Mouse (Mus musculus): Measurements from ENCODE around the gene Hoxa6. TPM values are rescaled to one million over a fixed set of nuclear protein-coding genes. Genes with fewer than 3 reads are reported as not detected.
A peak's percentile ranks its signal among the peaks of the same experiment; 100 is the strongest.

Gene Hoxa6
- polyA plus RNA-seq, 1 experiment from 2014 or later: 2.2 TPM

DNA sequence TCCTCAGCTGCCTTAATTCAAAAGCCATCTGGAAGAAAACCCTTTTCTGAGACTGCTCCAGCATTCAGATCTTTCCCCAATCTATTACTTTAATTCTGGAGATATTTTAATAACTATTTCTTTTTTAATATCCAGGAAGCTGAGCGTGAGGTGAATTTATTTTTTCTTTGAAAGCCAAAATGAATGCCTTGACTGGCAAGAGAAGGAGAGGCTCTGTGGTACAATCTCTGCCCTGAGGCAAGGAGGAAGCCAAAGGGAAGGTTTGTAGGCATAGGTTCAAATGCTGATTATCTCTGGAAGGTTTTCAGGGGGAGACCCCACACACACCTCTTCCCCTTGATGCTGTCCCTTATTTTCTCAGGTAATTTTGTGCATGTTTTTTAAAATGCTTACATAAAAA, 41.3 kb downstream of the Hoxa6 start:
- H3K9ac ChIP-seq: peak overlapping the region; percentile 62
- H3K4me1 ChIP-seq (replicated peaks): peaks cover 22% of the 10 kb centered on the region
- peaks cover 28% of the 10 kb centered on the region for H3K27me3 ChIP-seq (replicated peaks)
- peak overlapping the region; percentile 78 for H3K27ac ChIP-seq
- peak overlapping the region; percentile 71 for H3K4me2 ChIP-seq (replicated peaks)
- ATAC-seq: no peak
- H3K36me3 ChIP-seq: no peaks in the 10 kb centered on the region
- H3K4me3 ChIP-seq (replicated peaks): peak overlapping the region; percentile 14; the same call in 1 of the 2 replicates
- no peaks in the 10 kb centered on the region for H3K9me3 ChIP-seq
- 61% methylated on average over 1 of the region's 1 CpGs for WGBS

DNA sequence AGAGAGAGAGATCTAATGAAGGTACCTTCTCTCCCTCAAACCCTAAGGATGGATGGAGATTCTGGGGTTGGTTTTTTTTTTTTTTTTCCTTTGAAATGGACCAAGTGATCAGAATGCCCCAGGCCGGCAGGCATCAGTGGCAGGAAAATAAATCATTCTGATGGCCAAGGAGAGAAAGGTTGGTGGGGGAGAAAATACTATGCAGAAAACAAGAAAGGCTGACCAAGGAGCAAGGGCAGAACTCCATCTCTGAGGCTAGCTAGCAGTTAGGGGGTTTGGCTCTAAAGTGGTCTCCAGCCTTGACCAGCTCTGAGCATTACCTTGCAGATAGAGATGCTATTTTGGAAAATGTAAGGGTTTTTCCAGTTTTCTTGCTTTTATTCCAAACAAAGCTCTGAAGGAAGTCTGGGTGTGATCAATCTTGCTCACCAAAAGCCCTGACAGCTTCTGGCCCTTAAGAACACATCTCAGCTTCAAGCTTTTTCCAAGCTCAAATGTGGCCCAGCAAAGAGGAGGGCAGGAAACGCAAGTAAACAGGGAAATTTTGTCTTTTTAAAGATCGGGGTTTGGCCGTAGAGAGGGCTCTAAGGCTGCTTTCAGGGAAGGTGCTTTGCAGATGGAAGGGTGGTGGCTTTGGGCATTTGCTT, 42.0 kb downstream of the Hoxa6 start:
- ATAC-seq: no peak
- Histone ChIP-seq H3K9me3 (no peaks in the 10 kb centered on the region), H3K36me3 (no peaks in the 10 kb centered on the region), H3K9ac (peak overlapping the region; percentile 62), H3K4me3 (replicated peaks) (peak overlapping the region; percentile 32; the same call in 1 of the 2 replicates), H3K4me1 (replicated peaks) (peaks cover 21% of the 10 kb centered on the region), H3K27me3 (replicated peaks) (peaks cover 28% of the 10 kb centered on the region), H3K4me2 (replicated peaks) (peak overlapping the region; percentile 71), H3K27ac (peak overlapping the region; percentile 78)
- 53% methylated on average over 4 of the region's 4 CpGs for WGBS

DNA sequence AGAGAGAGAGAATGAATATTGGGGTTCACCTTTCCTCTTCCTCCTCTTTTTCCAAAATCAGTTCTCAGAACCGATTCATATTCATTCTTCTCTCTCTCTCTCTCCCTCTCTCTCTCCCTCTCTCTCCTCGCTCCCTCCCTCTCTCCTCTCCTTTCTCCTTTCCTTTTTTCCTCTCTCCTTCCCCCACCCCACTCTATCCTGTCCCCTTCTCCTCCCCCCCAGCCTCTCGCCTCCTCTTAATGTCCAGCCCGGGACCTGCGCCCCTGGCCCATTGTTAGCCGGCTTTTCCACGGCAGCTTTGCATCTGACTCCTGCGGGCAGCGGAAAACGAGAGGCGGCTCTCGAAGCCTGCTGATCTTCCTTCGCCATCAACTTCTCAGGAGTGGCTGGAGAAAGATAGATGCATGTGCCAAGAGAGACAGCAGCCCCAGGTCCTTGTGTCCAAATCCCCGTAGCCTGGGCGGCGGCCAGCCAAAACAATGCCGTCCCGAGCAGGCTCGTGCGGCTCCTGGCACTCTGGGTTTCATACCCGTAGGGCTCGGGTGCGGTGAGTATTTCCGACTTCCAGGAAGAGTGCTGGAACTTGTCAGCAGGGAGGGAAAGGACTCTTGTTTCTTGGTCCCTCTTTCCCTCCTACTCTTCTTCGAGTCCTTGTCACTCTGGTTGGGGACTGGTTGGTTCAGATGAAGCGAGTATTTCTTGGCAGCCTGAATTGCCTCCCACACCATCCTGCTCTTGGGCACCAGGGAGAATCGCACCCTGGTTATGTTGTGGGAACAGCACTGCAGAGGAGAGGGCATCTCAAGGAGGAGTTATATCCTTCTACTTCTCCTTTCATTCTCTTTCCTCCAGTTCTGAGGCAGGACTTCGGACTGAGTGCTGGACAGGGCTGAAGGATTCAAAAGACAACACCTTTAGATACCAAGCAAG, 42.8 kb downstream of the Hoxa6 start:
- H3K4me2 ChIP-seq (replicated peaks): peak overlapping the region; percentile 71
- H3K9ac ChIP-seq: peak overlapping the region; percentile 62
- peak overlapping the region; percentile 87 for H3K27ac ChIP-seq
- ATAC-seq: no peak
- H3K4me1 ChIP-seq (replicated peaks): peaks cover 21% of the 10 kb centered on the region
- no peaks in the 10 kb centered on the region for H3K36me3 ChIP-seq
- peak overlapping the region; percentile 49 for H3K4me3 ChIP-seq (replicated peaks)
- 29% methylated on average over 28 of the region's 28 CpGs for WGBS
- H3K9me3 ChIP-seq: no peaks in the 10 kb centered on the region
- peaks cover 24% of the 10 kb centered on the region for H3K27me3 ChIP-seq (replicated peaks)

DNA sequence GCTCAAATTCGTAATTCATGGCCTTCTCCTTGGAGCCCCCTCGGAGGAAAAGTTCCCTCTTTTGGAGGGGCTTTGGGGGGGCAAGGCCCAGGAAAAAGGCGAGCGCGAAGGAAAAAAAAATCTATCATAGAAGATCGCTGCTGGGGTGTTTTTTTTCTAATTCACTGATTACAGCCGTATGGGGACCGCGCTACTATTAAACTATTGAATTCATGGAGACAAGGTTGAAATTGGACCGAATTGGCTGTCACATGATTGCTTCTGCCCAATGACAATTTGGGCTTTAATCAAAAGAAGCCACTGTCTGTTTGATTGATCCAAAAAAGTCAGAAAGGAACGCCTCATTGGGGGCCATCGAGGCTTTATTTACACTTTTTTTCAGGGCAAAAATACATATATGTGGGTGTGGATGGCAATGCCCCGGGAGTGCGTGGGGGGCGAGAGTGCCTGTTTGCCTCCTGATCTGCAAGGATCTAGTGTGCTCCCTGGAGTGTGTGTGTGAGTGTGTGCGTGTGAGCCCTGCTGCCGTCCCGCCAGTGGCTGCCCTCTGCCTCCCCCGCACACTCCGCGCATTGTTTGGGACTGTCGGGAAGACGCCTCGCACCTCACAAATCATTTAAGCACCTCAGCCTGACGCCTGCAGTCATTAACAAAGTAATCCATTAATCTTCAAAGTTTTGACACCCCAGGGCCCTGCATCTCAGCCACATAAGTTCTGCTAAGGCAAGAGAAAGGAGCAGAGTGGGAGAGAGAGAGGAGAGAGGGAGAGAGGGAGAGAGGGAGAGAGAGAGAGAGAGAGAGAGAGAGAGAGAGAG, 43.7 kb downstream of the Hoxa6 start, which contains the start of gene Hoxa2:
Gene Hoxa2 (minus strand): TSS at position 206 of the 815 bp plus-strand sequence.
- Histone ChIP-seq H3K27me3 (replicated peaks) (peaks cover 17% of the 10 kb centered on the region), H3K27ac (peak within 1 kb of the TSS; percentile 87), H3K4me1 (replicated peaks) (peaks cover 30% of the 10 kb centered on the region), H3K36me3 (no peaks in the 10 kb centered on the region), H3K4me2 (replicated peaks) (peak within 1 kb of the TSS; percentile 71), H3K9me3 (no peaks in the 10 kb centered on the region), H3K9ac (peak within 1 kb of the TSS; percentile 62), H3K4me3 (replicated peaks) (peak within 1 kb of the TSS; percentile 49)
- 12% methylated on average over 25 of the region's 25 CpGs for WGBS
- ATAC-seq: no peak

DNA sequence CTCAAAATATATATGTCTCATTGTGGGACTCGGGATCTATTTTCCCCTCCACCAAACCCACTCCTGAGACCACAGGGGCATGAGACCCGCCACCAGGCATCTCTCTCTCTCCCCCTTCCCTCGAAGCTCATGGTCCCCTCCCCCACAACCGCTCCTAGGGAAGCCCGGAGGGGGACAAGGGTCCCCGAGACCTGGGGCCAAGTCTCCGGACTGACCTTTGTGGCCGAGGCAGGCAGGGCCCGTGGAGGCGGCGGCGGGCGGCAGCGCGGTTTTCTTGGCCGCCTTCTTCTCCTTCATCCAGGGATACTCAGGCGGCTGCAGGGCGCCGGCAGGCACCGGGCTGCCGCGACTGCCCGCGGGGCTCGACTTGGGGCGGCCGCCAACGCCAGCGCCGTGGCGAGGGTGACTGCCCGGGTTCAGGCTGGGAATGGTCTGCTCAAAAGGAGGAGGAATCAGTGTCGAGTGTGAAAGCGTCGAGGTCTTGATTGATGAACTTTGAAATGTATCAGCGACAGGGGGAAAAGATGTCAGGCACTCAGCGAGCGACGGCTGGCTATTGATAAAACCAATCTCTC, 44.4 kb downstream of the Hoxa6 start:
- WGBS: 7% methylated on average over 39 of the region's 39 CpGs

DNA sequence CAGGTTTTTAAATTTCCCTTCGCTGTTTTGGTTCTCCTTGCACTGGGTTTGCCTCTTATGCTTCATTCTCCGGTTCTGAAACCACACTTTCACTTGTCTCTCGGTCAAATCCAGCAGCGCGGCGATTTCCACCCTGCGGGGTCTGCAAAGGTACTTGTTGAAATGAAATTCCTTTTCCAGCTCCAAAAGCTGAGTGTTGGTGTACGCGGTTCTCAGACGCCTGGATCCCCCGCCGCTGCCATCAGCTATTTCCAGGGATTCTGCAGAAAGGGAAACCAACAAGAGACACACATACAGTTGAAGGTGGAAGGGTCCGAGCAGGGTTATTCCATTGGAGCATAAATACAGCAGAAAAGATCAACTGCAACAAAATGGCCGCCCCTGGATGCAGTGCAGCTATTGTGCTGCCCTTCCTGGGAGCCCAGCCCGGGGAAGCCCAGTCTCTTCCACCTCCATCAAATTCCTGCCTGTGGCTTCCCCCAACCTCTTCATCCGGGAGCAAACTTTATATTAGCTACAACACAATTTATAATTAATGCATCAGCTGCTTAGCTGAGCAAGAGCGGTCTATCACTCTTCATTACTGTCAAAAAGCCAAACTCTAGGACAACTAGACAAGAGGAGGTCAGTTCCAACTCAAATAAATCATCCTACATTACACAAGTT, 45.0 kb downstream of the Hoxa6 start:
- H3K27me3 ChIP-seq (replicated peaks): peaks cover 12% of the 10 kb centered on the region
- peak overlapping the region; percentile 49 for H3K4me3 ChIP-seq (replicated peaks)
- no peaks in the 10 kb centered on the region for H3K36me3 ChIP-seq
- peaks cover 38% of the 10 kb centered on the region for H3K4me1 ChIP-seq (replicated peaks)
- peak overlapping the region; percentile 71 for H3K4me2 ChIP-seq (replicated peaks)
- H3K9ac ChIP-seq: peak overlapping the region; percentile 62
- ATAC-seq: no peak
- peak overlapping the region; percentile 87 for H3K27ac ChIP-seq
- WGBS: 42% methylated on average over 17 of the region's 17 CpGs
- H3K9me3 ChIP-seq: no peaks in the 10 kb centered on the region

More for the DNA sequence above, 44.4 kb downstream of the Hoxa6 start:
- H3K27me3 ChIP-seq (replicated peaks): peaks cover 15% of the 10 kb centered on the region
- ATAC-seq: no peak
- H3K9me3 ChIP-seq: no peaks in the 10 kb centered on the region
- peak overlapping the region; percentile 87 for H3K27ac ChIP-seq
- peaks cover 36% of the 10 kb centered on the region for H3K4me1 ChIP-seq (replicated peaks)
- peak overlapping the region; percentile 71 for H3K4me2 ChIP-seq (replicated peaks)
- H3K36me3 ChIP-seq: no peaks in the 10 kb centered on the region
- peak overlapping the region; percentile 62 for H3K9ac ChIP-seq
- H3K4me3 ChIP-seq (replicated peaks): peak overlapping the region; percentile 49

DNA sequence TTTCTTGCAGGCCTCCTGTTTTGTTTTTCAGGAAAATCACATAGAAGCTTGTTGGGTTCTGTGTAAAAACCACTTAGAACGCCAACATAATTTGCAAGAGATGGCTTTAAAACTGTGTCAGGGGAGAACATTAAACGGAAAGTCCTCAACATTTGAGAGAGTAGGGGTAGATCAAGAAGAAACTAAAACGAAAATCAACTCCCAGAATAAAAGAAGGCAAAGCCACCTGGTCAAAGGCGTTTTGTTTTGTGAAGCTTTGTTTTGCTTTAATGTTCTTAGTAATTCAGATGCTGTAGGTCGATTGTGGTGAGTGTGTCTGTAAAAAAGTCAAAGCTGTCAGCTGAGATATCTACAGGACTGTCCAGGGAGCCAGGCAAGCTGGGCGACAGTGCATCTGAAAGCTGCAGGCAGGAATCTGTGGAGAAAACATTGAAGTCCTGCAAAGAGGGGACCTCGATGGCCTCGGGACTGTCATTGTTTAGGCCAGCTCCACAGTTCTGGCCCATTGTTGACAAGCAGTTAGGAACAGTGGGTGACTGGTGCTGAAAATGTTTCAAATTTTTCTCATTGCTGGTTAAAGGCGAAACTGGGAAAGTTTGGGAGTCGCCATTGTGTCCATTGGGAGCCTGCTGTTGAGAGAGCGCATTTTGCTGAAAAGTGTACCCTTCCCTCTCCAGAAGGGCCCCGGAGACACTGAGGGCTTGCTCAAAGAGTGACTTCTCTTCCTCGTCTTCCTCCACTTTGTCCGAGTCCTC, 45.7 kb downstream of the Hoxa6 start:
- Histone ChIP-seq H3K4me1 (replicated peaks) (peaks cover 38% of the 10 kb centered on the region), H3K27ac (peak overlapping the region; percentile 87), H3K4me2 (replicated peaks) (peak overlapping the region; percentile 71), H3K9me3 (no peaks in the 10 kb centered on the region), H3K27me3 (replicated peaks) (peaks cover 15% of the 10 kb centered on the region), H3K4me3 (replicated peaks) (peak overlapping the region; percentile 49), H3K9ac (peak overlapping the region; percentile 62), H3K36me3 (no peaks in the 10 kb centered on the region)
- 40% methylated on average over 14 of the region's 14 CpGs for WGBS
- no peak for ATAC-seq

DNA sequence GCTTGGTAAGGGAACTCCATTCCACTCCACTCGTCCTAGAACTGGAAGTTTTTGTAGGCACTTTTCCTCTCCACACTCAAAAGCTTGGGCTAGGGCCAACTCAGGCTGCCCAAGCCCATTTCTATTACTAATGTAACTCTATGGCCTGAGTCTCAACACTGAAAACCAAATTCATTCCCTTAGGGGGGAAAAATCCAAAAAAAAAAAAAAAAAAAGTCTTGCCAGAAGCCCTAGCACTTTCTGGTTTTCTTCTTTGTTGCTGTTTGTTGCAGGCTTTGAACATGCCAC, 46.5 kb downstream of the Hoxa6 start:
- H3K9ac ChIP-seq: 0 out of 2 replicates have a peak overlapping the region, but pooled peaks have one; percentile 10
- H3K4me1 ChIP-seq (replicated peaks): peaks cover 45% of the 10 kb centered on the region
- H3K27ac ChIP-seq: no peak overlapping the region
- H3K27me3 ChIP-seq (replicated peaks): peaks cover 22% of the 10 kb centered on the region
- ATAC-seq: no peak
- no peaks in the 10 kb centered on the region for H3K9me3 ChIP-seq
- H3K4me3 ChIP-seq (replicated peaks): no peak overlapping the region
- peak overlapping the region; percentile 43 for H3K4me2 ChIP-seq (replicated peaks)
- 40% methylated on average over 1 of the region's 1 CpGs for WGBS
- no peaks in the 10 kb centered on the region for H3K36me3 ChIP-seq

DNA sequence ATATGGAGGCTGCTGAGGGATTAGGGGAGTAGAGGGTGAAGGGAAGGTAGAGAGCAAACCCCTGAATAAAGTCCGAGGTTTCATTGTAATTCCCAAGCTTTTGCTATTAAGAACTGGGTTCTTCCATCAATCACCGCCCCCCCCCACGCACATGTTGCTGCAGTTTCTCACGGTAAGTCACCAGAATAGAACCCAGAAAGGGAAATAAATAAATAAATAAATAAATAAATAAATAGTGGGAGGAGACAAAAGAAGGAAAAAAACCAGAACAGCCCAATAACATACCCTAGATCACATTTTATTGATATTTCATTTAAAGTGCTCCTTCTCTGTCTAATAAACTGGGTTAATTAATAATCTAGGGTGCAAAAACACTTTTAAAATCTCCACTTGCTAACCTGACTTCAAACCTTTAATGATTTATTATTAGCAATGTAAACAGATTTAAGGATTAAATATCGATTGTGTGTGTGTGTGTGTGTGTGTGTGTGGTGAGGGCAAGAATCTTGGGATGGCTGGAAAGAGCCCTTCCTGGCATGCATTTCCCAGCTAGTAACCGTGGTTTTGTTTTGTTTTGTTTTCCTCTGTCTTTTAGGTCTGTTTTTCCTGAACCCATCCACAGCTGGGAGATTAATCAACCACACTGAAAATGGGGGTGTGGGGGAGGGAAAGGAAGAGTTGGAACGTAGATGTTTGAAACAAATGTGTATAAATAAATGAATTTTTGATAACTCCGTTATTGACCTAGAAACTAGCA, 47.0 kb downstream of the Hoxa6 start:
- WGBS: 28% methylated on average over 8 of the region's 8 CpGs
- ATAC-seq: no peak
- Histone ChIP-seq H3K4me3 (replicated peaks) (peak overlapping the region; percentile 68), H3K27ac (peak overlapping the region; percentile 88), H3K36me3 (no peaks in the 10 kb centered on the region), H3K9ac (peak overlapping the region; percentile 18; the same call in 1 of the 2 replicates), H3K4me1 (replicated peaks) (peaks cover 48% of the 10 kb centered on the region), H3K4me2 (replicated peaks) (peak overlapping the region; percentile 89), H3K27me3 (replicated peaks) (peaks cover 27% of the 10 kb centered on the region), H3K9me3 (no peaks in the 10 kb centered on the region)

DNA sequence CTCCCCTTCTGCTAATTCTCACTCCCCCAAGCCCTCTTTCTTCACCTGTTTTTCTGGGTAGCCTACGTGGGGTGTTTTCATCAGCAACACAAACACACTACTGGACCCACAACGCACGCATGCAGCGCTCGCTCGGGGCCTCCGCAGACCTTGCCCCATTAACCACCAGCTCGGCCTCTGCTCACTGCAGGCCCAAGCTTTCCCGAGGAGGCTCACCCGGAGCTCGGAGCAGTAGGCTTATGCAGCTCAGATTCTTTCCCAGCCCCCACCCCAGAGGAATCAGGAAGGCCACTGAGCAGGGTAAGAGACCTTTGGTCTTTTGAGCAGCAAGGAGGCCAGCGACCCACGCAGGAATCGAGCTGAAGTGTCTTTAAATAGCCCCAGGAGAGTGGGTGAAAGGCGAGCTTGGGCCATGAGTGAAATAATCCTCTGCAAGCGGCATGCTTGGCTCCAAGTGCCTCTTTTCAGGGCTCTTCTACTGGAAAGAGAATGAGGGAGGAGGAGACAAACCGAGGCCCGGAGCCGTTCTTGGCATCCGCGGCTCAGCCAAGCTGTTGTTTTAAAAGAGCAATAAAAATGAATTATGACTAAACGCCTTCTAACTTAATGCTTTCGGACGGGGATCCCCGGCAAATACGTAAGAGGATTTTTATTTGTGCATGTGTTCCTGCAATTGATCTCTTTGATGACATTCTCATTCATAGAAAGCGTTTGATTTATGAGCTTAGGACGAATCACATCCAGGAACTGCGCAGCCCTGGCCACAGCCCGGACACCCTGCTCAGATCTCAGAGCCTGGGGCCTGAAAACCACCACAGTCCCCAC, 47.8 kb downstream of the Hoxa6 start:
- Histone ChIP-seq H3K4me1 (replicated peaks) (peaks cover 49% of the 10 kb centered on the region), H3K9ac (peak overlapping the region; percentile 51), H3K4me2 (replicated peaks) (peak overlapping the region; percentile 89), H3K27me3 (replicated peaks) (peaks cover 33% of the 10 kb centered on the region), H3K36me3 (no peaks in the 10 kb centered on the region), H3K4me3 (replicated peaks) (peak overlapping the region; percentile 68), H3K27ac (peak overlapping the region; percentile 88), H3K9me3 (no peaks in the 10 kb centered on the region)
- 2% methylated on average over 30 of the region's 30 CpGs for WGBS
- ATAC-seq: peak; percentile 29

Measured in intestine, embryonic 15.5 days (tissue).